Mouse (Mus musculus): Measurements from ENCODE around the gene Smg1. TPM values are rescaled to one million over a fixed set of nuclear protein-coding genes. Genes with fewer than 3 reads are reported as not detected.
A peak's percentile ranks its signal among the peaks of the same experiment; 100 is the strongest.

The Smg1 gene
- 5.1 and 5.7 TPM in 2 replicates for polyA plus RNA-seq (2015; fragmentation: Nextera tagmentation; extraction: Ambion mirVana)

GRCm38 (mm10) chr7:118243453-118244385, at the start of gene Smg1:
TSS of gene Smg1 (minus strand) at chr7:118243670.
- H3K4me3 ChIP-seq (ENCODE audit: low read depth, low read length) = peak within 1 kb of the TSS; percentile 97
- no peaks in the 10 kb centered on the region for H3K27me3 ChIP-seq (ENCODE audit: control insufficient read depth, insufficient read depth, low read depth, low read length)
- H3K27ac ChIP-seq (ENCODE audit: low read length) = peak within 1 kb of the TSS; percentile 99
- ATAC-seq (ENCODE audit: low read depth) = peak; percentile 89
- peaks cover 14% of the 10 kb centered on the region for H3K4me1 ChIP-seq (ENCODE audit: control insufficient read depth, low read depth, low read length)
- H3K9me3 ChIP-seq (replicated peaks; ENCODE audit: control insufficient read depth, low read length) = no peaks in the 10 kb centered on the region
- H3K4me2 ChIP-seq (ENCODE audit: low read depth, low read length) = peak within 1 kb of the TSS; percentile 94
- no peaks in the 10 kb centered on the region for H3K36me3 ChIP-seq (ENCODE audit: control insufficient read depth, insufficient read depth)
- 1% methylated on average over 76 of the region's 79 CpGs for whole genome bisulfite sequencing (ENCODE audit: insufficient replicate concordance)
- peak within 1 kb of the TSS; percentile 98 for H3K9ac ChIP-seq (ENCODE audit: low read depth, low read length)

- 18% methylated on average over 2 of the region's 2 CpGs for WGBS (ENCODE audit: insufficient replicate concordance)
- Histone ChIP-seq H3K4me3 (ENCODE audit: low read depth, low read length) (no peak overlapping the region), H3K4me1 (ENCODE audit: control insufficient read depth, low read depth, low read length) (no peaks in the 10 kb centered on the region; the same call in 1 of the 2 replicates), H3K27me3 (ENCODE audit: control insufficient read depth, insufficient read depth, low read depth, low read length) (no peaks in the 10 kb centered on the region), H3K27ac (ENCODE audit: low read length) (no peak overlapping the region), H3K9me3 (replicated peaks; ENCODE audit: control insufficient read depth, low read length) (no peaks in the 10 kb centered on the region), H3K4me2 (ENCODE audit: low read depth, low read length) (no peak overlapping the region), H3K9ac (ENCODE audit: low read depth, low read length) (no peak overlapping the region), H3K36me3 (ENCODE audit: control insufficient read depth, insufficient read depth) (no peaks in the 10 kb centered on the region; the same call in 1 of the 2 replicates)
- ATAC-seq (ENCODE audit: low read depth) = no peak
Measured at GRCm38 (mm10) chr7:118283186-118283585, 39.7 kb upstream of the Smg1 start.

- H3K36me3 ChIP-seq (ENCODE audit: control insufficient read depth, insufficient read depth) = no peaks in the 10 kb centered on the region; the same call in 1 of the 2 replicates
- no peak overlapping the region for H3K4me3 ChIP-seq (ENCODE audit: low read depth, low read length)
- no peak overlapping the region for H3K27ac ChIP-seq (ENCODE audit: low read length)
- no peaks in the 10 kb centered on the region for H3K27me3 ChIP-seq (ENCODE audit: control insufficient read depth, insufficient read depth, low read depth, low read length)
- WGBS (ENCODE audit: insufficient replicate concordance) = 37% methylated on average over 9 of the region's 9 CpGs
- no peaks in the 10 kb centered on the region; the same call in 1 of the 2 replicates for H3K4me1 ChIP-seq (ENCODE audit: control insufficient read depth, low read depth, low read length)
- H3K4me2 ChIP-seq (ENCODE audit: low read depth, low read length) = no peak overlapping the region
- H3K9me3 ChIP-seq (replicated peaks; ENCODE audit: control insufficient read depth, low read length) = no peaks in the 10 kb centered on the region
- H3K9ac ChIP-seq (ENCODE audit: low read depth, low read length) = no peak overlapping the region
- no peak for ATAC-seq (ENCODE audit: low read depth)
Measured at GRCm38 (mm10) chr7:118282543-118282942, 39.1 kb upstream of the Smg1 start.

DNA sequence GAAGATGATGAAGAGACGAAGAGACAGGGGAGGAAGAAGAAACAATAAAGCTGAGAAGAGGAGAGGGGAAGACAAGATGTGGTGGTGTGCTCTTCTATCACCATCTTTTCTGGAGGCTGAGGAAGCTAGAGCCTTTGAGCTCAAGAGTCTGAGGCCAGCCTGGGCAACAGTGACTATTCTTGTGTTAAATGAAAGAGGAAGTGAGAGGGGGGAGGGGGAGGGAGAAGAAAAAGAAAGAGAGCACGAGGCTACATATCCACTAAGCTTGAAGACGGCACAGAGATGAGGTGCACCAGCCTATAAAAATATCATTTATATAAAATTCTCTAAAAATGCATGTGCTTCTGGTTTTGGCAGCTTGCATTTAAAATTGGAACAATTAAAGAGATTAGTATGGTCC, 36.1 kb upstream of the Smg1 start:
- no peaks in the 10 kb centered on the region; the same call in 1 of the 2 replicates for H3K4me1 ChIP-seq (ENCODE audit: control insufficient read depth, low read depth, low read length)
- H3K9me3 ChIP-seq (replicated peaks; ENCODE audit: control insufficient read depth, low read length) = no peaks in the 10 kb centered on the region
- H3K27ac ChIP-seq (ENCODE audit: low read length) = no peak overlapping the region
- WGBS (ENCODE audit: insufficient replicate concordance) = 20% methylated on average over 3 of the region's 3 CpGs
- no peak; the same call in 1 of the 2 replicates for ATAC-seq (ENCODE audit: low read depth)
- H3K27me3 ChIP-seq (ENCODE audit: control insufficient read depth, insufficient read depth, low read depth, low read length) = no peaks in the 10 kb centered on the region
- H3K9ac ChIP-seq (ENCODE audit: low read depth, low read length) = no peak overlapping the region
- no peaks in the 10 kb centered on the region for H3K36me3 ChIP-seq (ENCODE audit: control insufficient read depth, insufficient read depth)
- no peak overlapping the region for H3K4me3 ChIP-seq (ENCODE audit: low read depth, low read length)
- H3K4me2 ChIP-seq (ENCODE audit: low read depth, low read length) = no peak overlapping the region

- H3K27me3 ChIP-seq (ENCODE audit: control insufficient read depth, insufficient read depth, low read depth, low read length) = no peaks in the 10 kb centered on the region
- no peaks in the 10 kb centered on the region for H3K9me3 ChIP-seq (replicated peaks; ENCODE audit: control insufficient read depth, low read length)
- 42% methylated on average over 11 of the region's 11 CpGs for WGBS (ENCODE audit: insufficient replicate concordance)
- no peak overlapping the region for H3K27ac ChIP-seq (ENCODE audit: low read length)
- no peaks in the 10 kb centered on the region for H3K36me3 ChIP-seq (ENCODE audit: control insufficient read depth, insufficient read depth)
- no peak overlapping the region for H3K4me2 ChIP-seq (ENCODE audit: low read depth, low read length)
- no peaks in the 10 kb centered on the region; the same call in 1 of the 2 replicates for H3K4me1 ChIP-seq (ENCODE audit: control insufficient read depth, low read depth, low read length)
- peak; percentile 21; the same call in 1 of the 2 replicates for ATAC-seq (ENCODE audit: low read depth)
- no peak overlapping the region for H3K4me3 ChIP-seq (ENCODE audit: low read depth, low read length)
- H3K9ac ChIP-seq (ENCODE audit: low read depth, low read length) = no peak overlapping the region
Measured at GRCm38 (mm10) chr7:118277335-118277910, 34.0 kb upstream of the Smg1 start.

DNA sequence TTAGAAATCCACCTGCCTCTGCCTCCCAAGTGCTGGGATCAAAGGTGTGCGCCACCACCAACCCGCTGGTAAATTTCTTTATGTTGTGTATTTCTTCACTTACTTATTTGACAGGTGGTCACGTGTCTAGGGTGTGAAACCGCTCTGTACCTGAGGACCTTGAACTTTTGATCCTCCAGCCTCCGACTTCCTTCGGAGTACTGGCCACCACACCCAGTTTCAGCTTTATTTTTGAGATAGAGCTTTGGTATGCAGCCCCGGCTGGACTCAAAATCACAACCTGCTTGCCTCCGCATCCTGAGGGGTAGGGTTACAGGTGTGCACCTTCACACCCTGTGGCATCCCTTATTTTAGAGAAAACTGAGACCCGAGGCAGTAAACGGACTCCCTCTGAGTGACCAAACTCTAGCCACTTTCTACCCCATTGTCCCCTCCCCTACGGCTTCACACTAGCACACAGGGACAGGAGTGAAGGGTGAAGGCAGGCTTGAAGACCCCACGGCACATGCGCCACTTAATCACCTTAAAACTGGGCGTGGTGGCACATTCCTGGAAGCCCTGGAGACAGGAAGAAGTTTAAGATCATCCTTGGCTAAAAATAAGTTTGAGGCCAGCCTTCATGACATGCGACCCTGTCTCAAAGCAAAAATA, 33.3 kb upstream of the Smg1 start:
- no peak overlapping the region for H3K4me3 ChIP-seq (ENCODE audit: low read depth, low read length)
- no peaks in the 10 kb centered on the region for H3K4me1 ChIP-seq (ENCODE audit: control insufficient read depth, low read depth, low read length)
- ATAC-seq (ENCODE audit: low read depth) = no peak
- no peaks in the 10 kb centered on the region for H3K27me3 ChIP-seq (ENCODE audit: control insufficient read depth, insufficient read depth, low read depth, low read length)
- no peaks in the 10 kb centered on the region for H3K36me3 ChIP-seq (ENCODE audit: control insufficient read depth, insufficient read depth)
- no peak overlapping the region for H3K9ac ChIP-seq (ENCODE audit: low read depth, low read length)
- WGBS (ENCODE audit: insufficient replicate concordance) = 56% methylated on average over 15 of the region's 15 CpGs
- no peaks in the 10 kb centered on the region for H3K9me3 ChIP-seq (replicated peaks; ENCODE audit: control insufficient read depth, low read length)
- 0 out of 2 replicates have a peak overlapping the region, but pooled peaks have one; percentile 7 for H3K27ac ChIP-seq (ENCODE audit: low read length)
- H3K4me2 ChIP-seq (ENCODE audit: low read depth, low read length) = no peak overlapping the region

DNA sequence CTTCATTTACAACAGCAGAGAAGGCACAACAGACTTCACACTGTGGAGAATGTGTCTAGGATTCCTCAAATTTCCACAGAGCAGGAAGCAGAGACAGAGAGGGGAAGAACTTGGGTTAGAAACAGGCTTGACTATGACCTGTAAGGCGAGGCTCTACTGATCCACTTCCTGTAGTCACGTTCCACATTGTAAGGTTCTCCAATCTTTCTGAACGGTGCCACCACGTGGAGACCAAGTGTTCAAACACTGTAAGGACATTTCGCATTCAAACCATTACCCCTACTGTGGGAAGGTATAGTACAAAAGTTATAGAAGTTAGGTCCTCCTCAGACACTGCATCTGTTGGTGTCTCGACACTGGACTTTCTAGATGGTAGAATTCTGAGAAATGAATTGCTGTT, 31.8 kb upstream of the Smg1 start:
- H3K27me3 ChIP-seq (ENCODE audit: control insufficient read depth, insufficient read depth, low read depth, low read length) = no peaks in the 10 kb centered on the region
- no peak overlapping the region for H3K9ac ChIP-seq (ENCODE audit: low read depth, low read length)
- 35% methylated on average over 6 of the region's 6 CpGs for WGBS (ENCODE audit: insufficient replicate concordance)
- H3K36me3 ChIP-seq (ENCODE audit: control insufficient read depth, insufficient read depth) = no peaks in the 10 kb centered on the region
- no peaks in the 10 kb centered on the region for H3K4me1 ChIP-seq (ENCODE audit: control insufficient read depth, low read depth, low read length)
- 0 out of 2 replicates have a peak, but pooled peaks have one; percentile 13 for ATAC-seq (ENCODE audit: low read depth)
- no peak overlapping the region for H3K27ac ChIP-seq (ENCODE audit: low read length)
- no peaks in the 10 kb centered on the region for H3K9me3 ChIP-seq (replicated peaks; ENCODE audit: control insufficient read depth, low read length)
- H3K4me2 ChIP-seq (ENCODE audit: low read depth, low read length) = no peak overlapping the region
- no peak overlapping the region for H3K4me3 ChIP-seq (ENCODE audit: low read depth, low read length)

DNA sequence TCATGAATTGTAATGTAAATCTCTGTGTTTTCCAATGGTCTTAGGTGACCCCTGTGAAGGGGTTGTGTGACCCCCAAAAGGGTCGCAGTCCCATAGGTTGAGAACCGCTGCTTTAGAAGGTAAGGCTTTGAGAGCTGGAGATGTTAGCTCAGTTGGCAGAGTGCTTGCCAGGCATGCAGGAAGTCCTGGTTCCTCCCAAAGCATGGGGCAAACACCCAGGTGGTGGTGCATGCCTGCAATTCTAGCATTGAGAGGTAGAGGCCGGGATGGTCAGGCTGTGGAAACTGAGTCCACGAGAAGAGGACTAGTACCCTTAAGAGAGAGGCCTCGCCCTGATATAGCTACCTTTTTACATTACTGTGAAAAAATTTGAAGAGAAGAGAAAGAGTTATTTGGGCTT, 31.4 kb upstream of the Smg1 start:
- WGBS (ENCODE audit: insufficient replicate concordance) = 63% methylated on average over 5 of the region's 5 CpGs
- Histone ChIP-seq H3K27ac (ENCODE audit: low read length) (no peak overlapping the region), H3K9ac (ENCODE audit: low read depth, low read length) (no peak overlapping the region), H3K4me3 (ENCODE audit: low read depth, low read length) (no peak overlapping the region), H3K36me3 (ENCODE audit: control insufficient read depth, insufficient read depth) (no peaks in the 10 kb centered on the region), H3K4me1 (ENCODE audit: control insufficient read depth, low read depth, low read length) (no peaks in the 10 kb centered on the region), H3K4me2 (ENCODE audit: low read depth, low read length) (no peak overlapping the region), H3K9me3 (replicated peaks; ENCODE audit: control insufficient read depth, low read length) (no peaks in the 10 kb centered on the region), H3K27me3 (ENCODE audit: control insufficient read depth, insufficient read depth, low read depth, low read length) (no peaks in the 10 kb centered on the region)
- ATAC-seq (ENCODE audit: low read depth) = no peak
